Mouse (Mus musculus): ENCODE results near the gene Hrk.
A peak's percentile ranks its signal among the peaks of the same experiment; 100 is the strongest.

Hrk gene

DNA sequence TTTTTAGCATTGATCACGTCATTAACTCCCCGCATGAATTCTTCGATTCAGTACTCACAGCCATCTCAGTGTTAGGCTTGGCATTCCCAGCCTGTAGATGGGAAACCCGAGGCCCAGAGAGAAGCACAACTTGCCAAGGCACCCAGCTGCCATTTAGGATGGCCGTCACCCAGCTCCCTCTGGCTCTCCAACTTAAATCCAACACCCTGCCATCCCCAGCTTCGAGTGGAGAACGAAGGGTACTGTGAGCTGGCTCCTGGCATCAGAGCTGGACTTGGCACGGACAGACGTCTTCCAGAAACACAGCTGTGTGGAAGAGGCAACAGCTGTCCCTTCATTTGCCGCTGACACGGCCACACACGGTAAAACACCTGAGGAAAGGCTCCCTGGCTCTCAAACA is at the start of gene Hrk:
Gene Hrk (plus strand): TSS at position 68 of the 400 bp plus-strand sequence.
- no peak for DNase-seq

DNA sequence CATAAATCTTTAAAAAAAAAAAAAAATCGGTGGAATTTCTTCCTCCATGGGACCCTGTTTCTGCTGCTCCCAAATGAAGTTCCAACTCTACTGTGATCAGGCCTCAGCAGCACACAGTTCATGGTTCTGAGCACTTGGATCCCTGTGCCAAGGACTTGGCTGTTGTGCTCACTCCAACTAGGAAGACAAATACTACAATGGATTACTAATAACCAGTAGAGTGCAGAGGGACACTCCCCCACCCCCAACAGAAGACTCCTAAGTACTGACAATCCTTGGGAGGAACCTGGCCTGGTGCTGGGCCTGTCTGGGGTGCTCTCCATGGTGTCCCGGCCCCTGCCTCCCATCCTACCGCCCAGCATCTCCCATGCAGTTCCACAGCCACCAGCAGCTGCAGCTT is 46.1 kb upstream of the Hrk start:
- no peak for DNase-seq

DNA sequence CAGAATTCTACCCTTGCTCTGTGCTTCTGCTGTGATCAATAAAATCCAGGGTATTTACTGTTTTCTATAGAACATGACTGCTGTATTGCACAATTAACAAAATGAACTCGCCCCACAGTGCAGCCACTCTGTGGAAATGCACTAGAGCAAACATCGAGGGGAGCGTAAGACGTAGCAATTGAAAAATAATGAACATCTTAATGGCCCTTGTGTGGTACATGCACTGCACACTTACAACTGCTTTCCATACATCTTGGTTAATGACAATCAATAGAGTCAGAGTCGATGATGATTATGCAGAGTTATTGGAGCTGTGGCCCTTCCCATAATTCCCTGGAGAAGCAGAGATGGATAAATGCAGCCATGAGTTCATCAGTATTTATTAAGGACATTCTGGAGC is 45.5 kb upstream of the Hrk start:
- DNase-seq = no peak

DNA sequence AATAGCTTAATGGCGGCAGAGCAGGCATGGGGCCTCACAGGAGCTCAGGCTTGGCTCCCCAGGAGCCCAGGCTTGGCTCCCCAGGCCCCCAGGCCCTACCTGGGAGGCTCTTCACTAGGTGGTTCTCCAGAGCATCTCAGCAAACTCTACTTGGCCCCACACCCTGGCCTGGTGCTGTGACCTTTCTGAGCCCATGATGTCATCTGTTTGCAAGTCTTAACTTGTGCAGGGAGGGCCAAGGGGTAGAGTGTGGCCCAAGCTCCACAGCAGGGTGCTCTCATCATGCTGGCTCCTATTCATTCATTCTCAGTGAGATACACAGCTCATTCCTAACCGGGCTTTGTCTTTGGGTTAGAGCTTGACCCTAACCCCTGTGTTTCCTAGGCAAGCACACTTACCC is 43.8 kb upstream of the Hrk start:
- no peak for DNase-seq

DNA sequence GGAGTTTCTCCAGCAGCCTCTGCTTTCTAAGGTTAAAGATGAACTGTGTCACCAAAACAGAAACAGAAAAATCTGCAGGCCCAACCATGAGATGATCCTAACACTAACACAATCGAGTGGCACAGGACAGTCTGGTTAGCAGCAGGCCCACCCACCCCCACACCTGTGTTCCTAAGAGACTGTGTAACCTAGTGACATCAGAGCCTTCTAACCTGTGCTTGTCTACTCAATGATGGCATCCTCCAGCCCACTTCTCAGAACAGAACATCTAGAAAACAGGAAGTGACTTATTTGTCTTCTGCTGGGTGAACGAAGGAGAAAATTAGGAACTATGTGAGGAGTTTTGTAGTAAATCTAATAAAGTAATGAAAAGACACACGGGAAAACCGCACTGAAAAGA is 42.5 kb upstream of the Hrk start:
- no peak for DNase-seq

DNA sequence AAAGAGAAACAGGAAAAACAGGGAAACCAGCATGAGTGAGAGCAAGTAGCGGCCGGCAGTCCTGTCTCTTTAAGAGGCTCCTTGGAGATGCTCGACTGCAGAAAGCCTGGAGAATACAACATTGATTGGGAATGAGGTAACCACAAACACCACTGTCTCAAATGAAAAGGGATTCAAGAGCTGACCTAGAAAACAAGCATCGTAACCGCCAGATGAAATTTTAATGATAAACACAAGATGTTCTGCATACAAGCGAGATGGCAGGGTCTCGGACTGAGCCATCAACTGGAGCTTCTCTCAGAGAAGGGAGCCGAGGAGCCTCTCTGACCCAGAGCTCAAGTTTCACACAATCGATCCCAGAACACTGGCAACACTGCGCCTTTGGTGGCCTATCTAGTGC is 41.4 kb upstream of the Hrk start:
- DNase-seq = peak; percentile 67

DNA sequence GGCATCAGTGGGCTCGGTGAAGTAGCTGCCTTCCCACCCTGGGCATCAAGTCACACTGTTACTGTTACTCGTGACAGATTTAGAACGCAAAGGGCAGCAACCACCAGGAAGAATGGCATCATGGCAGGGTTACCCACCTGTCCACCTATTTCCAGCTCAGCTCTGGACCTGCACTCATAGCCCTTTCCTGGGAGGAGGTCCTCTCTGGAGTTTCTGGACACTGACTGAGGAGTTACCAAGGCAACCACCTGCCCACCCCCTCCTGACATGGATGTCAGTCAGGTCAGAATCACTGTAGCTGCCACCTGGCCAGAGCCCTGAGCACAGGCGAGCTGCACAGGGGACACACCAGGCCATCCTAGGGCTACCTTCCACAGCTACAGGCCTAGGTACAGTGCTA is 37.8 kb upstream of the Hrk start:
- DNase-seq = no peak

DNA sequence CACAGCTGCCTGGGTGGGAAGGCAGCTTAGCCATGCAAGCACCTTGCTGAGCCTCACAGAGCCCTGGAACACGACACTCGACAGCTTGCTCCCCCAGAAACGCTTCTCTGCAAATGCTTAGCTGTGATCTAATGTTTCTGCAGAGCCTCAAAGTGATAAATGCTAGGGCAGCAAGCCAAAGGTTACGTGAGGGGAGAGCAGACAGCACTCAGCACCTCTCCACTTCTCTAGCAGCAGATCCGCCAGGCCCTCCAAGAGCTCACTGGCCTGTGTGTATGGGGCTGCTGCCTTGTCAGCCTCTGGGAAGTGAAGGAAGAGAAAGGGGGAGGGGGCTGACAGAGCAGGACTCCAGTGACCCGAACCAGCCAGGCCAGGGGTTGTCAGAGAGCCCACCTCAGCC is 36.2 kb upstream of the Hrk start:
- DNase-seq = no peak

DNA sequence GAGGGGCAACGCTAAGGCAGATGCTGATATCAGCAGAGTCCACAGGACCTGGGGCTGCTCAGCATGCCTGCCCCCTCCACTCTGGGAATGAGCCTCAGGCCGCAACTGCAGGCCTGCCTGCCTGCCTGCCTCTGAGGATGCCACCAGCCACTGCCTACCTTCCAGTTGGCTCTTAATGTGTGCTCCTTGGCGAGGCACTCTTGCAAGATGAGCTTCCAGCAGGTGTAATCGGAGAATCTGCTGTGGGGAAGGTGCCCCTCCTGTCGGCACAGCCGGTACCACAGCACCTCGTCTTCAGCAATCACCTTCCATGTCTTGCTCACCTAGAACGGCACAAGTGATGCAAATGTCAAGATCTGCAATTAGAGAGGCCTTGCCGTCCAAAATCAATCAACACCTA is 35.8 kb upstream of the Hrk start:
- DNase-seq = no peak

DNA sequence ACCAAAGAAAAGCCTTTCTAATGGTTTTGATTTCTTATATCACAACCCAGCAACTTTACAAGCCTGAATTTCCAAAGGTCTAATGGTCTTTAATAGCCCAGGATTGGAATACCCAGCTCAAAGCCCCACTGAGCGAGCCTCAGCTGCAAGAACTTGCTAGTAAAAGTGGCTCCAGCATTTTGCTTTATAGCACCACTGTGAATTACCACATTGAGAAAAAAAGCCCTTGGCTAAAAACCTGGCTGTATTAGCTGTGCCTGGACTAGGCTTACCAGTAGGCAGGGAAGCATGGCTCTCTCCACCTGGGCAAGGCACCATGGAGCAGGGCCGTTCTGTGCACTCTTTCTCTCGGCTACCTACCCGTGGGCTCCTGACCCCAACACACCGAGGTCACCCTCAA is 28.1 kb upstream of the Hrk start:
- no peak for DNase-seq

DNA sequence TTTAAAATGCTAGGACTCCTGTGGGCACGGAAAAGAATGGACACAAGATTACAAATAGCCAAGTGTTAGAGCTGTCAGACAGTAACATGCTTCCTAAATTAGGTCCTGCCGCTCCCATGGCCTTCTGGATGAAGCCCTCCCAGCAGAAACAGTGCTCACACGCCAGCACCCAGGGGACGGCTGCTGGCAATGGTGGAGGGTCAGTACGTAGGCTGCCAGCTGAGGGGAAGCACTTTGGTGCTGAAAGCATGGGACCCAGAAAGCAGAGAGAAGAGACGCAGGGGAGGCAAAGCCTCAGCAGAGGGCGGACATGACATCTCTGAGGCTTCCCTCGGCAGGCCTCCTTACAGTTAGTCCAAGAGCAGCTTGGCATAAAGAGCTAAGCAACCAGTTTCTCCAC is 24.8 kb upstream of the Hrk start:
- no peak for DNase-seq

DNA sequence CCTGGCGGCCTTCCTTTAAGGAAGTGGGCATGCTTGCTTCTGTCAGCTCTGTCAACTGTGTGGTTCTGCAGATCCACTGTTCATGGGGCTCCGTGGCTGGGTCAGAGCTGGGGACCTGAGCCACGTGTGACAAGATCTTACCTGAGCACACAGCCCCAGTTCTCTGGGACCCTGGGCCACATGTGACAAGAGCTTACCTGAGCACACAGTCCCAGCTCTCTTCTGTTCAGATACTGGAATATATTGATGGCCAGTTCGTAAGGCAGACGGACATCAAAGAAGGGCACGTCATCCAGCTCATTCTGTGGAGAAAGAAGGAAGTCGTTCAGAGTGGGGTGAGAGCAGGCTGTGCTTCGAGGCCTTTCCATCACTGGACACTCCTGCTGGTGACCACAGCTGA is 22.0 kb upstream of the Hrk start:
- DNase-seq = no peak

DNA sequence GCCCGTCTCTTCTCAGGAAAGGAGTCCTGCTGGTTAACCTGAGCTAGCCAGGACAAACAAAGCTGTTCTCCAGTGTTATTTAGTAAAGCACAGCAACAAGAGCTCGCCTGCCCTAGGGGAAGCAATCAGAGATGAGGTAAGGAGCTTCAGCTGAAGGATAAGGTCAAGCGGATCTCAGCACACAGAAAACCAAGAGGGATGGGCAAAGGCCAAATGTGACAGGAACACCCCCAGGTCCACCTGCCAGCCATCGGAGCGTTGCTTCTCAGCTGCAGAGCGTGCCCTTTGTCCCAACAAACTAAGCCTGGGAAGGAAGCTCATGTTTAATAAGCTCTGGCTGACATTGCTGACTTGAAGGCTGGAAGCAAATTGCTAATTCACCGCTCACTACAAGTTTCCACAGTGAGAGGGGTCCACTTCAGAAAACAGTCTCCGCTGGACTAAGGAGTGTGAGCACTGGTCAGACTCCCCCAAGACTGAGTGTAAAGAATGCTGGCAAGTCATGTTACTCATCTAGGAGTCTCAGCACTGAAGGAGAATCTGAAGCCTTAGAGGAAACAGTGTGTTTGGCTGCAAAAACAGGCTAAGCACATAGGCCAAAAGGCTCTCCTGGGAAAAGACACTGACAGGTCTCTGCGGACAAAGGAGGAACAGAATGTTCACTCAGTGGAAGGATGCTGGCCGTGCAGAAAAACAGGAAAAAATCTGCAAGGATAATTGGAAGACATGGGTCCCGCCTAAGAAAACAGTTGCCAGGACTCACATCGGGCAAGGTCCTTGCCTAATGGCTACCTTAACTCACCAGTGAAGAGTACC is 21.0 kb upstream of the Hrk start:
- DNase-seq = no peak

DNA sequence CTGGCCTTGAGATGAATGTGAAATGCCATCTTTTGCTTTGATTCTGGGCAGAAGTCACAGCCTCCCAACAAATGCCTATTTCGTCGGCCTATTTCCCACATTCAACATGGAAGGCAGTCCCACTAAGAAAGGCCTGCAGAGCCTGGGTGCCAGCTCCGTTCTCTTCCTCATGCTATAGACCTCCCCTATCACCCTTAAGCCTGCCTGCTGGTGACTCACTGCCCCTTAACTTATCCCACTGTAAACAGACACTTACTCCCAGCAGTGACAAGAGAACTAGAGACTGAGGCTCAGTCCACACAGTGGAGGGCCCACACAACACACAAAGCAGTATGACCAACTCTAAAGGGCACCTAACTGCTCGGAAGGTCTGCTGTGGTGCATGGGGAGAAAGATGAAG is 20.1 kb upstream of the Hrk start:
- no peak for DNase-seq

DNA sequence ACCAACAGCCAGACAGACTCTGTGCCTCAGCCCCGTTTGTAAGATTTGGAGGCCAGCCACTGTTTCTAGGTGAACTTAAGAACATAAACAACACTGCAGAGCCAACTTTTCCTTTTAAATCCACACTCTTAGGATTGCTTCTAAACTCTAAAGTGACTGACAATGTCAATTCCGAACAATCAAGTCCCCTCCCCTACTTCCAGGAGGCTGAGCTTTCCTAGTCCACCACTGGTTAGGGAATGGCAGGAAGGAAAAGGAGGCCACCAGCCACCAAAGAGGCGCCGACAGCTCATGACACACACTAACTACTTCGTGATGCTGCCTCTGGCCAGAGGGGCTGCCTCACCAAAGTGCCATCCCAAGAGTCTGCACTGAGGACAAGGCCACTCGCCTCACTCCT is 19.7 kb upstream of the Hrk start:
- no peak for DNase-seq

DNA sequence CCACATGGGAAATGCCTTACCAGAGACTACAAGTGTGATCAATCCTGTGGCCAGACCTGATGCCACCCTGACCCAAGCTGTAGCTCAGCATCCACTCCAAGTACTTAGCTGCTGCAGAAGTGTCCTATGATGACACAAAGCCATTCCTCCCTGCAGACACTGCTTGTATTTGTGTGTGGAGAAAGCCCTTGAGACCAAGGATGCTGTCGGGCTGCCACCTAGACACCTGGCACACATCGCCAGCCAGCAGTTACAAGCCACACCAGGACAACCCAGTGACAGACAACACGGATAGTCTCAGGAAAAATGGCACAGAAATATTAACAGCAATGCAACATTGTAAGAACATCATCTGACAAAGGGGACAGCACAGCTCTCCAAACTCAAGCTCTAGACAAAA is 19.0 kb upstream of the Hrk start:
- DNase-seq = no peak

DNA sequence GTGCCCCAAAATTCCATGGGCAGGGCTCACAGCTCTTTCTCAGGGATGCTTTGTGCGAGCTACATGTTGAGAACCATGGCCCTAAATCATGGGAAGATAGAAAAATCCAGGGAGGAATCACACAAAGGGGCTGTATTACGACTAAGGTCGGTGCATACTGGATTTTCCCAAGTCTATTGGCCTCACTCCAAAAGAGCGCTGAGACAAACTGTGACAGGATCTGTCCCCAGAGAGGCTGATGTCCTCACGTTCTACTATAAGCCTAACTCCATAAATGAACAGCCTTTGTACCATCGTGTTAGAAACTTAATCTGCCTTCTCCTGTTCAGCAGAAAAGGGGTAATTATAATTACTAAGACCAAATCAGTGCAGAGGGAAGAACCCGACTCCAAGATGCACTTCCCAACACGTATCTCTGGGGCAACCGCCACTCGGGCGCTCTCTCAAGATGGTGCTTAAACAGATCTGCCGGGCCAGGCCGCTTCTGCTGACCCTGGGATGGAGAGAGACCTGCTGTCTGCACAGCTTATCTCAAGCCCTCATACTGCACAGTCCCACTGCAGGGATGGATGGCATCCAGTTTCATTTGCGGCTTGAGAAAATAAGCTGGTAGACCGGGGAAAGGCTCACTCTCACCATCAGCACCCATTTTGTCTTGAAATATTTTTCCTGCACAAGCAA is 18.3 kb upstream of the Hrk start:
- no peak for DNase-seq

DNA sequence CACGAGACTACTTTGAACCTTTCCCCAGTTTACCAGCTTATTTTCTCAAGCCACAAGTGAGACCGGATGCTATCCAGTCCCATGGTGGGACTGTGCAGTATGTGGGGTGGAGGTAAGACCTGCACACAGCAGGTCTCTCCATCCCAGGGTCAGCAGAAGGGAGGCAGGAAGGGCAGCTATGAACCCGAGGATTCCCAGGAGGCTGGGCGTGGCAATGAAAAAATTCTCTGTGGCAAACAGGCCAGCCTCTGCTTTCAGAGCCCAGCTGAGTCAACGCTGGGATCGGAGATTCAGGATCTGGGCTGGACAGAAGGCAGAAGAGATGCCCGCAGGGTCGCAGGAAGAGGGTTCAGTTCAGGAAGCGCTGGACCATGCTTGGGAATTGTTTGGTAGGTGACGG is 17.2 kb upstream of the Hrk start:
- DNase-seq = no peak

DNA sequence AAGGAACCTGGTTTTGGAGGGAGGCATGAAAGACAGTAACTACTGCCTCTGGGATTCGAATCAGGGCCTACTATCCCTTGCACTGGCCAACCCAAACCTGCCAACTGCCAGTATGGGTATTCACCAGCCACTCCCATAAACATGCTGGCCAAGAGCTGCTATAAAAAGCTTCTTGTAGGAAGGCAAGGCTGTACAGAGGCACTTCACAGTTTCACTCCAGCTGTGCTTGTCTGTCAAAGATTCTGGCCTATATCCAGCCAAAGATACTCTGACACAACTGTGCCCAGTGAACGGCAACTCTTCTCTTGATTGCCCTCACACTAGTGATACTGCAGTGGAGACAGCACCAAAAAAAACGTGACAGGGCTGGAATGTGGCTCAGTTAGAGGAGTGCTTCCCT is 14.7 kb upstream of the Hrk start:
- DNase-seq = no peak

DNA sequence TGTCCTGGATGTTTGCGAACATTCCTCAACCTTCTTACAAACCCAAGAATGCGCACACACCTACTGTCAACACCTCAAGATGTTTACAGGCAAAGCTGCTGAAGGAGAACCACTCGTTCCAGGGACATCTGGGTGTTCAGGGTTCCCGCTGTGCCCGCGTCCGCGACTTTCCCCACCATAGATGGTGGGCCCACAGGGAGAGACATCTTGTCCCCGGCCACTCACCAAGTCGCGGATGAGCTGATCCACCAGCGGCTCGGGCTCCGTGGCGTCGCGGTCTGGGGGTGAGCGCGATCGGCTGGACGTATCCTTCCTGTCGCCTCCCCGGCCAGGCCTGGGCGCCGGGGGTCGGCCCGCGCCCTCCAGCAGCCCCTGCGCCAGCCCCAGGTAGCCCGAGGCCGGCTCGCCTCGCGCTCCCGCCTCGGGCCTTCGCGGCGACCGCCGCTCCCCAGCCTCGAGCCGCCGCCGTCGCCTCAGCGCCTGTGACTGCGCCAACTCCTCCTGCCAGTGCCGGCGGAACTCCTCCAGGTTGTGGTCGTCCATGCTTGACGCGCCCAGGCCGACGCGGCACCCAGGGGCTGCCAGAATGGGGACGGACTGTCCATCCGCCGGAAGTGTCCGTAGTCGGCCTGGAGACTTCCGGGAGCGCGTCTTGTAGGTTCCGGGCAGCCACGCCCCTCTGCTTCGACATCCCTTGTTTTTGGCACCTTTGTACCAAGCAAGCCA is 9.4 kb upstream of the Hrk start, which contains the start of gene Fbxw8:
Gene Fbxw8 (minus strand): TSS at position 626 of the 726 bp plus-strand sequence.
- DNase-seq = peak; percentile 93

DNA sequence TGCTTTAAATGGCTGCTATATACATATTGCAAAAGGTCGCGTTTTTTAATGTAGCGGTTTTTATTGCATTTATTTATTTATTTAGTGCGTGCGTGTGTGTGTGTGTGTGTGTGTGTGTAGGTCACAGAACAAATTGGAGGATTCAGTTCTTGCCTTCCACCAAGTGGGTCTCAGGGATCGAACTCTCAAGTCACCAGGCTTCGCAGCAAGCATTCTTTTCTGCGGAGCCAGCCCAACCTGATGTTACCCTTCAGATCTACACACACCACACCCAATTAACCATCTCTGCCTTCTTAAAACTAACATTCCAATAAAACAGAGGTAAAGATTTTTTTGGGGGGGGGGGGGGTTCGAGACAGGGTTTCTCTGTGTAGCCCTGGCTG is 8.9 kb upstream of the Hrk start:
- no peak for DNase-seq

DNA sequence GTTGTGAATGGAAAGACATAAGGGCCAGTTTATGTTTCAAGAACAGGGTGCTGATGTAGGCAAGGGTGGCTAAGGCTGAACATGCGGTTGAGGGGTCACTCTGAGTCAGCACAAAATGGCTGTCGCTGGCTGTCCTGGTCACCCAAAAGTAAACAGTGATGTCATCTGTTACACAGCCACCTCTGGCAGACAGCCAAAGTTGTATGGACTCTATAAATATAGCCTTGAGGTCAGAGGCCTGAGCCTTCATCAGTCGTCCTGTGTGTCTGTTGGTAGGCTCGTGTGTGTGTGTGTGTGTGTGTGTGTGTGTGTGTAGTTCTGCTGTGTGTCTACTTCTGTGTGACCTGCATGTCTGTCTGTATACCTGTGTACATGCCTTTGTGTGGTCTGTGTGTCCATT is 7.5 kb upstream of the Hrk start:
- no peak for DNase-seq

DNA sequence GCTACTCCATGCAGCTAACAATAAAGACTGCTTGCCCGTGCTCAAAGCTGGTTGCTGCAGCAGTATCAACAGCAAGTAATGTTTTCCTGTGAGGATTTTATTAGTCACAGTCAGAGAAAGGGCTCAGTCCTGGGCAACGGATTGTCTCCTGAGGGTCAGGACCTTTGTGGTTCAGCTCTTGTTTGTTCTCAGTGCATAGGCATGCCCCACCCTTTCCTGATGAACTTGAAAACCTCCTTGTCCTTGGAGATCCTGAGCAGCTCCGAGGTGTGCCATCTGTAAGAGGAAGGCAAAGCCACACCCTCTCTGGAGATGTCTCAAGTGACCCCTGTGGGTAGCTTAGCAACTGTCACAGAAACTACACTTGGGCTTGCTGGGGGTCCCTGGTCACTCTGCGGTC is 3.8 kb upstream of the Hrk start:
- no peak for DNase-seq

DNA sequence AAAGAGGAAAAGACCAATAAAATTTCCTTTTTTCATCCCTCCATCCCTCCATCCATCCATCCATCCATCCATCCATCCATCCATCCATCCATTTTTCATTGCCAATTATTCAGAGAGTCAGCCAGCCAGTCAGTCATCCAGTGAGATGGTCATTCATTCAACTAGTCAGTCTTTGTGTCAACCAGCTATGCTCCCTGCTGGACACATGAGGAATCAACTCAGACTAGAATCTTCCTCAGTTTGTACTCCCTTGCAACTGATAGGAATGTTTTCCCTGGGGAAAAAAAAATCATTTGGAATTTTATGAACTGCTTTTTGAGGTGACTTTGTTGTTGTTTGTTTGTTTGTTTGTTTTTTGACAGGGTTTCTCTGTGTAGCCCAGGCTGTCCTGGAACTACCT is 1.0 kb downstream of the Hrk start:
- DNase-seq = no peak
